Mouse (Mus musculus): ENCODE measurements around the gene Ano6. TPM values are rescaled to one million over a fixed set of nuclear protein-coding genes. Genes with fewer than 3 reads are reported as not detected.

Ano6 gene
- polyA plus RNA-seq, 1 experiment from 2014 or later: 35.2 TPM

DNA sequence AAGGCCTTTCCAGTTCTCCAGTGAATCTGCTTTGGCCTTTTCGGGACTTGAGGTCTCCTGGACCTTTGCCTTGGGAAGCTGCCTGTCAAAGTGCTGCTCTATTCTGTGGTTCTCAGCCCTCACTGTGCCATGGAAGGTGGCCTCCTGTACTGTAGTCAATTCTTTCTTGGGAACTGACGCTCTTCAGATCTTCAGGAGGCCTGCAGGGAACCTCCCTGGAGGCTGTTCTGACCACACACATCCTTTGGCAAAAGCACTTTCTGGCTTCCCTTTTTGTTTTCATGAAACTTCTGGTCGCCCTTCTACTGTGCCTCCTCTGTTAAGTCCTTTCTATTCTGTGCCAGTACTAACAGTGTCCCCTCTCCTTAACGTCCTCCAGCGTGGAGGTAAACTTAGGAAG is 160.9 kb downstream of the Ano6 start:
- no peaks in the 10 kb centered on the region for H3K9me3 ChIP-seq (replicated peaks; ENCODE audit: low read length)
- H3K27me3 ChIP-seq (ENCODE audit: insufficient read depth, low read length): no peaks in the 10 kb centered on the region
- ATAC-seq (replicated peaks; ENCODE audit: low FRiP score, low read depth): no peak
- H3K27ac ChIP-seq: 0 out of 2 replicates have a peak overlapping the region, but pooled peaks have one; percentile 36
- no peak overlapping the region for H3K9ac ChIP-seq (ENCODE audit: low read depth, low read length)
- 56% methylated on average over 5 of the region's 5 CpGs for WGBS
- H3K4me1 ChIP-seq (replicated peaks; ENCODE audit: insufficient read depth, low read length): no peaks in the 10 kb centered on the region
- no peak overlapping the region for H3K4me2 ChIP-seq (ENCODE audit: low read length)
- peaks cover 49% of the 10 kb centered on the region for H3K36me3 ChIP-seq (ENCODE audit: insufficient read depth, low read length)
- H3K4me3 ChIP-seq (replicated peaks; ENCODE audit: low read depth, low read length): no peak overlapping the region
- no peak for DNase-seq (ENCODE audit: low spot score)
- TF ChIP-seq CTCF (IDR thresholded peaks at IDR 0.05; ENCODE audit: low read depth): no peak

DNA sequence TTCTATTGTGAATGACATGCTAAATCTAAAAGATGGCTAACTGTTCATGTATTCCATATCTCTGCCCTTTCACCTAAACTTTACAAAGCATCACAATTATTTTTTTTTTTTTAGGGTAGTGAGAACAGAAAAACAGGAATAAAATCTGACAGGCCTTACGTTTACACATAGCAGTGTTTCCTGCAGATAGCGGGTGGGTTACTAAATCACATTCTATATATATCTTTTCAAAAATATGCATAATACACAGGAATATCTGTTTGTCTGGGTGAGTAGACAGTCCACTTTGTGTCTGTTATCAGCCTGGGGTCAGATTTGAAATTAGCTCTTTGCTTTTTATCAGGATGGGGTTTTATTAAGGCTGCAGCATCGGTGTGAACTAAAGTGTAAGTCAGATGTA is 166.0 kb downstream of the Ano6 start:
- Histone ChIP-seq H3K27me3 (ENCODE audit: insufficient read depth, low read length) (no peaks in the 10 kb centered on the region), H3K4me1 (replicated peaks; ENCODE audit: insufficient read depth, low read length) (no peaks in the 10 kb centered on the region), H3K4me2 (ENCODE audit: low read length) (no peak overlapping the region), H3K4me3 (replicated peaks; ENCODE audit: low read depth, low read length) (no peak overlapping the region), H3K27ac (no peak overlapping the region), H3K9me3 (replicated peaks; ENCODE audit: low read length) (no peaks in the 10 kb centered on the region), H3K36me3 (ENCODE audit: insufficient read depth, low read length) (peaks cover 27% of the 10 kb centered on the region), H3K9ac (ENCODE audit: low read depth, low read length) (no peak overlapping the region)
- ATAC-seq (replicated peaks; ENCODE audit: low FRiP score, low read depth) (no peak), DNase-seq (ENCODE audit: low spot score) (no peak)
- TF ChIP-seq CTCF (IDR thresholded peaks at IDR 0.05; ENCODE audit: low read depth): no peak
- 75% methylated on average over 3 of the region's 3 CpGs for WGBS

DNA sequence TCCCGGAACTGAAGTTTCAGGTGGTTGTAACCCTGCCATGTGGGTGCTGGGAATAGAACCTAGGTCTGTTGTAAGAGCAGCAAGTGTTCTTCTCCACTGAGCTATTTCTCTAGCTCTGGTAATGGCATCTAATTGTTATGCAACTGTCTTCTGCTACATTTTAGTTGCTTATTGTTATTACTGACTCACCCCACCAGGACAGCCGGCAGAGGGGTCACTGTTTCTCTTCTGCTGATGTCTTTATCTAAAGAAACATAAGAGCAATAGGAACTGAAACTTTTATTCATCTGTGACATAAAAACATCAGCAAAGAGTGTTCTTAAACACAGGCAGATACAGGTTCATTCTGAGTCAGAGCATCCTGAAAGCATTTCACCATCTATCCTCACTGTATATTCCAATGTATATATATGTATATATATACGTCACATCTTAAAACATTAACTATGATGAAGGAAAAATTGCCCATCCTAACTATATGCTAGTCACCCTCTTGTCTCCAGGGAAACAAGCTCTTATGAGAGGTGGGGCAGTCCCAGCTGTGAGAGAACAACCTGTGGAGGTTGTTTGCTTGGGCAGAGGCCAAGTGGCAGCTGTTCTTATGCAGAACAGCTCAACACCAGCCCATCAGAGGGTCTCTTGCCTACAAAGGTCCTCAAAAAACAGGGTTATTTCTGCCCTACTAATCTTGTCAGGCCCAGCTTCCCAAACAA is 171.9 kb downstream of the Ano6 start:
- no peak for TF ChIP-seq CTCF (IDR thresholded peaks at IDR 0.05; ENCODE audit: low read depth)
- Histone ChIP-seq H3K9ac (ENCODE audit: low read depth, low read length) (no peak overlapping the region), H3K27ac (no peak overlapping the region), H3K27me3 (ENCODE audit: insufficient read depth, low read length) (no peaks in the 10 kb centered on the region), H3K36me3 (ENCODE audit: insufficient read depth, low read length) (peaks cover 24% of the 10 kb centered on the region), H3K4me2 (ENCODE audit: low read length) (no peak overlapping the region), H3K9me3 (replicated peaks; ENCODE audit: low read length) (no peaks in the 10 kb centered on the region), H3K4me1 (replicated peaks; ENCODE audit: insufficient read depth, low read length) (no peaks in the 10 kb centered on the region), H3K4me3 (replicated peaks; ENCODE audit: low read depth, low read length) (no peak overlapping the region)
- ATAC-seq (replicated peaks; ENCODE audit: low FRiP score, low read depth): no peak
- 91% methylated on average over 3 of the region's 3 CpGs for WGBS
- DNase-seq (ENCODE audit: low spot score): no peak

DNA sequence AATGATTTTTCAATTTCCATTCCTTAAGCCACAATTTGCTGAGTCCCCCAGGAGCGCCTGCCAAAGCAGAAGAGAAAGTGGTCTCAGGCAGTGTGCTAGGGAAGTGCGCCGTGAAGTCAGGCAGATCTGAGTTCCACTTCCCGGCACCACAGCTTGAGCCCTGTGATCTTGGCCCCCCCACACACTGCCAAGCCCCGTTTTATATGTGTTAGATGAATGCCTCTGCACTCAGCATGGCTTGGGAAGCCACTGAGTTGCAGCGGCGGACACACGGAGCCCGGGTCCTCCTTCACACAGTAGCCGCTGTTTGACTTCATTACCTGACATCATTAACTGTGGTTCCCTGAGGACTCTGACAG is 172.5 kb downstream of the Ano6 start:
- Histone ChIP-seq H3K9me3 (replicated peaks; ENCODE audit: low read length) (no peaks in the 10 kb centered on the region), H3K36me3 (ENCODE audit: insufficient read depth, low read length) (peaks cover 24% of the 10 kb centered on the region), H3K4me1 (replicated peaks; ENCODE audit: insufficient read depth, low read length) (no peaks in the 10 kb centered on the region), H3K9ac (ENCODE audit: low read depth, low read length) (no peak overlapping the region), H3K27me3 (ENCODE audit: insufficient read depth, low read length) (no peaks in the 10 kb centered on the region), H3K4me3 (replicated peaks; ENCODE audit: low read depth, low read length) (no peak overlapping the region), H3K27ac (no peak overlapping the region), H3K4me2 (ENCODE audit: low read length) (no peak overlapping the region)
- DNase-seq (ENCODE audit: low spot score) (no peak), ATAC-seq (replicated peaks; ENCODE audit: low FRiP score, low read depth) (no peak)
- 62% methylated on average over 10 of the region's 10 CpGs for WGBS
- no peak for TF ChIP-seq CTCF (IDR thresholded peaks at IDR 0.05; ENCODE audit: low read depth)

DNA sequence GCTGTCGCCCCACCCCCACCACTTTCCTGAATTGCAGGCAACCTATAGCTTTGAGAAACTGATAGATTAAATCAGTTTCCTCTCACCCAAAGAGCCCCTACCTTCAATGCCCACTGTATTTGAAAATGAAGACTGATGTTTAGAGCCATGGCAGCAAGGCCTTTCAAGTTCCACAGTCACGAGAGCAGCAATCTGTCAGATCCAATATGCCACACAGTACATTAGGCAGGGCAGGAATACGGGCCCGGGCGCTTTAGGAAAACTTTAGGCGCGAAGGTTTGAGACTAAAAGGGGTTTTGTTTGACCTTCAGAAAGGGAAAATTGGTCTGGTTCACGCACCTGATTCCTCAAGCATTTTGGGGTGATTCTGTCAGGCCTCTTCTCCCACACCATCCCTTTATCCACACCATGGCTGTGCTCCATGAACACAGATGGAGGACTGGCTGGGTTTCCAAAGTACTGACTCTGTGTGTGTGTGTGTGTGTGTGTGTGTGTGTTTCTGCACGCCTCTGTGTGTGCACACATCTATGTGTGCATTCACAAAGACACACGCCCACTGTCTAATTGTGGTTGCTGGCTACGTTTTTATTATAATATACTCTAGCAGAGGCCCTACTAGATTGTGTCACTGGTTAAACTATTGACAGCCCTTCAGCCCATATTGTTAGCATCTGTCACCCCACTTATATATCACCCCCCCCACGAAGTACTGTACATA is 173.0 kb downstream of the Ano6 start:
- DNase-seq (ENCODE audit: low spot score) (no peak), ATAC-seq (replicated peaks; ENCODE audit: low FRiP score, low read depth) (no peak)
- H3K4me1 ChIP-seq (replicated peaks; ENCODE audit: insufficient read depth, low read length): no peaks in the 10 kb centered on the region
- no peaks in the 10 kb centered on the region for H3K27me3 ChIP-seq (ENCODE audit: insufficient read depth, low read length)
- no peak overlapping the region for H3K27ac ChIP-seq
- no peak overlapping the region for H3K4me2 ChIP-seq (ENCODE audit: low read length)
- H3K4me3 ChIP-seq (replicated peaks; ENCODE audit: low read depth, low read length): no peak overlapping the region
- H3K9me3 ChIP-seq (replicated peaks; ENCODE audit: low read length): no peaks in the 10 kb centered on the region
- no peak overlapping the region for H3K9ac ChIP-seq (ENCODE audit: low read depth, low read length)
- WGBS: 86% methylated on average over 12 of the region's 12 CpGs
- no peak for TF ChIP-seq CTCF (IDR thresholded peaks at IDR 0.05; ENCODE audit: low read depth)
- peaks cover 24% of the 10 kb centered on the region for H3K36me3 ChIP-seq (ENCODE audit: insufficient read depth, low read length)

DNA sequence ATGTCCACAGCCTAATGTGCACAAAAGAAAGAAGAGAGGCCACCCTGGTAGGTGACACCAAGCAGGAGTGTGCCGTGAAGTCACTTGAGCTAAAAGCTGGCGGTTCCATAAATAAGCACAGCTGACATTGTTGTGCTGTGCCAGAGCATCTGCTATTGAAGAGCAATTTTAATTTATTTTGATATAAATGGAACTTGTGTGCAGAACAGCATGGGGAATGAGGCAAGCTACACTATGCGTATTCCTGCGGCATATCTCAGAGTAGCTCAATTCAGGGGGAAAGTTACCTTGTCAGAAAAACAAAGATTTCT is 173.6 kb downstream of the Ano6 start:
- Histone ChIP-seq H3K9ac (ENCODE audit: low read depth, low read length) (no peak overlapping the region), H3K4me3 (replicated peaks; ENCODE audit: low read depth, low read length) (no peak overlapping the region), H3K4me1 (replicated peaks; ENCODE audit: insufficient read depth, low read length) (no peaks in the 10 kb centered on the region), H3K27ac (no peak overlapping the region), H3K4me2 (ENCODE audit: low read length) (no peak overlapping the region), H3K9me3 (replicated peaks; ENCODE audit: low read length) (no peaks in the 10 kb centered on the region), H3K27me3 (ENCODE audit: insufficient read depth, low read length) (no peaks in the 10 kb centered on the region), H3K36me3 (ENCODE audit: insufficient read depth, low read length) (peaks cover 22% of the 10 kb centered on the region)
- no peak for TF ChIP-seq CTCF (IDR thresholded peaks at IDR 0.05; ENCODE audit: low read depth)
- no peak for ATAC-seq (replicated peaks; ENCODE audit: low FRiP score, low read depth)
- WGBS: 81% methylated on average over 4 of the region's 4 CpGs
- DNase-seq (ENCODE audit: low spot score): no peak
